Mouse (Mus musculus): ENCODE measurements around the gene Oit1.
A peak's percentile ranks its signal among the peaks of the same experiment; 100 is the strongest.

Oit1 gene

GRCm38 (mm10) chr14:8378685-8379313, at the start of gene Oit1:
Gene Oit1 (minus strand): TSS chr14:8378754.
- DNase-seq: no peak

GRCm38 (mm10) chr14:8422833-8423232, 44.3 kb upstream of the Oit1 start:
- DNase-seq: no peak

DNA sequence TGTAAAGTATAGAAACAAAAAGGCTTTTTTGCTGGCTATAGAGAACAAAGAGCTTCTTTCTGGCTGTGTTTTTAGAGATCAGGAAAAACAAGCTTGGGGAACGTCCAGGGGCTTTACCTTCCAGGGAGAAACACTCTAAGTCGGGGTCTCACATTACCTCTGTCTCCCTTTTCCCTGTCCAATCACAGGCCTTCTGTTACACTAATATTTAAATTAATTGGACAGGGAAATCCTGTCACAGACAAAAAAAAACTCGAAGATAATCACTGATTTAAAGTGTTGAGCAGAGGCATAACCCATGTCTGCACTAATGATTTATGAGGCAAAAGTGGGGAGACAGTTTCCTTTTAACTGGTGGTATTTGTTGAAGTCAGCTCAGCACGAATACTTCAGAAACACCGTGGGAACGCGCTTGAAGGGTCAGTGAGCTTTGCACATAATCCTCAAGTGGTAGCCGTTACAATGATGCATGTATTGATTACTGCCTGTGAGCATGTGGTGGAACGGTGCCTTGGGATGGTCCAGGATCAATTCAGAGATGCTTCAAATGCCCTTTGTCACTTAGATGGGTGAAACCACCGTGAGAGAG, 42.7 kb upstream of the Oit1 start:
- DNase-seq: no peak

GRCm38 (mm10) chr14:8418610-8419009, 40.1 kb upstream of the Oit1 start:
- DNase-seq: no peak

- DNase-seq: no peak
These were observed 27.4 kb upstream of the Oit1 start for GRCm38 (mm10) chr14:8405946-8406345.

- DNase-seq: no peak
These were observed 24.8 kb upstream of the Oit1 start for GRCm38 (mm10) chr14:8403310-8403709.

DNA sequence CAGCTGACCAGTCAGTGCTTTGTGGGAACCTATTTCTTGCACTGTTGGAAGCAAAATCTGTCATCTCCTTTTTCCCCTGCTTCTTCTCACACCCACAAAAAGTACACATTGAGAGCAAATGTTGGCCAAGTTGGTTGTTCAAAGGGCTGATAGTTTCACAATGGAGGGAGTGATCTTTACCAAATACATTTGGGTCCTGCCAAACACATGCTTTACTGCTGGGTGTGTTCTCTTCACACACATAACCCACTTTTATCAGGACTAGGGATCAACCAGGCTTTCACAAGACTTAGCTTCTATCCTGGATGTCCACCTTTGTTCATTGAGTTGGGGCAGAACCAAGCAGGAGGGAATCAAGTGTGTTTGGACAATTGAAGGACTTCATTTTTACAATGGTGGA, 20.0 kb upstream of the Oit1 start:
- DNase-seq: no peak

DNA sequence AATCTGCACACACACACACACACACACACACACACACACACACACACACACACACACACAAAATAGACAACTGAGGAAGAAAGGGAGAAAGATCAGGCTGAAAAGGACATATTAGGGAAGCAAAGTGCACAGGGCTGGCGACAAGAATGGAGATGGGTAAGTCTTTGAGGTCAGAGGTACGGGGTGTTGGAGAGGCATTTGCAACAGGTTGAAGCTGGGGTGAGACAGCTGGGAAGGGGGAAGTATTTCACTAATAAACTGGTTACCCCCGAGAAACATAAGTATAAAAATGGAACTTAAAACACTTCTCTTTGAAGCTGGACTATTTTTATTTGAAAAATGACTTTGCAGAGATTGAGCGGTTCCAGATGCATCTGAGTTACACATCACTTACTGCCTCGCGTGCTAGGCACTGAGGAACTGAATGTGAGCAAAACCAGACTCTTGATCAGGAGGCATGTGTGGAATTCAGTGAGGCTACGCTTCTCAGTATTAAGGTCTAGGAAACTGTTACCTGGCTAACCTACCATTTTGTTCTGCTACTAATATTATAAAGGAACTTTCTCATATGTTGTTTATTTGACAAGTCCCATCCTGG, 17.2 kb upstream of the Oit1 start:
- no peak for DNase-seq

DNA sequence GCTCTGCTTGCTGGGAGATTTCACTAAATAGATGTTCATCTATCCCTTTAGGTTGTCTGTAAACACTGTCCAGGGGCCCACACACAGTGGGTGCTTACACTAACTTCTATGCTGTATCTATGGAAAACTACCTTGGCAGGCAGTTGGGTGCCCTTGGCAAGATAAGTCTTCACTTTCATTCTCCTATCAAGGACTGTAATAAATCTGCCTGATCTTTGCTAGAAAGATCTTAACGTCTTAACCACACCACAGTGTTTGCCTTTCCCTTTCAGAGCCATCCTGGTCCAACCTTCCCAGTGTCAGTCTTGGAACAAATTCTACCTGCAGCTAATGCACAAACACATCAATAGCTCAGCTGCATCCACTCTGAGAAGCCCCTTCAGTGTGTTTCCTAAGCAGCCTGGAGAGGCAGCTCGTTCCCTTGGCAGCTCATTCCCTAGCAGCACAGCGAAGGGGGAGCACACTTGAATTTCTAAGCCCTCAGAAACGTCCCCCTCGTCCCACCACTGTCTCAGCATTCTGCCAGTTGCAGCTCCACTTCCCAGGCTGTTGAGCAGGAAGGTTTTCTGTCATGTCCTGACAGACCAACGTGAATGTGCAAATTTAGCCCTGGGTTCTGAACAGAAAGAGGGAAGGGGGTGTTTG, 13.7 kb upstream of the Oit1 start:
- no peak for DNase-seq

- DNase-seq: no peak
These were observed 9.2 kb downstream of the Oit1 start for GRCm38 (mm10) chr14:8369394-8369793.

DNA sequence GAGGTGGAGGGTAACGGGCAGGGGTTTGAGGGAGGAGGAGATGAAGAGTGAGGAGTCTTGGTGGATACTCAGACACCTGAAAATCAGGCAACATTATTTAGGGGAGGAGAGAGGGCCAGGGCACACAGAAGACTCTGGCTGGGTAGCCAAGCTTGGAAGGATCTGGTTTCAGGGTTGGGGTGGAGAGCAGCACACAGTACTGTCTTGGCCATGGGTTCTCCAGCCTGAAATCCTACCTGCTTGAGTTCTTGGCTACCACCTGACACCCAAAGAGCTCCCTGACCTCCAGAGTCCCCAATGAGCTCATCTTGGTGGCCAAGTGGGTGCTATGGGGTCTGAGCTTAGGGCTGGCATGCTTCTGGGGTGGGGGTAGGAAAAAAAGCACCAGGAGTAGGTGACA, 9.7 kb downstream of the Oit1 start:
- DNase-seq: no peak

DNA sequence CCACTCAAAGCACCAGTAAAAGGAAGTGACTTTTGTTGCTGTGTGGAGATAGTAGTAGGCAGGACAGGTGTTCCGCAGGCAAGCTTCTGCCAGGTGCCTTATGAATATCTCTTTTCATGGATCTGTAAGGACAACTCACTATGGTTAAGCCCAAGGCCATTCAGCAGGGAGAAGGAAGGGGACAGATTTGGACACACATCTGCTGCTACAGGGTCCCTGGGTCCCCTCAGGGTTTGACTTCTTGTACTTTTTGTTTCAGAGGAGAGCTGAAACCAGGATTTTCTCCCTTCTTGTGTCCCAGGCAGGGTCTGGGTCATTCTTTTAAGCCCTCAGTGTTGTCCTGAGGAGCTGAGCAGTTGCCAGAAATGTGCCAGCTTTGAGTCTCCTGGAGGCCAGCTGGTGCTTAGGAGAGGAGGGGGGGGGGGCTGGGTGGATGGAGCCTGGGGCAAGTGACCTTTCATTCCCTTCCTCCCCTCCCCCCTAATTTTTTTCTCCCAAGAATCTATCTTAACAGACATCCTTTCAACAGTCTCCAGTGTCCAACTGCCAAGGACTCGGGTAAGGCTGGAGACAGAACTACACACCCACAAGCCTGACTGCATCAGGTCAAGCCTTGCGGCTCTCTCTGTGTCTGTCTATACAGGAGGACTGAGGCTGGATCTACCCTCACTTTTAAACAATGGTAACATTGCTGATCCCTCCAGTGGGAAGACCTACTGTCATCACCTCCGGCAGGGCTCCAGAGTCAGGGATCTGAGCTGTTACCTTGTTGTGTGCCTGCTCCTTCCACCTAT, 10.6 kb downstream of the Oit1 start:
- DNase-seq: no peak

GRCm38 (mm10) chr14:8367121-8367520, 11.4 kb downstream of the Oit1 start:
- DNase-seq: no peak

DNA sequence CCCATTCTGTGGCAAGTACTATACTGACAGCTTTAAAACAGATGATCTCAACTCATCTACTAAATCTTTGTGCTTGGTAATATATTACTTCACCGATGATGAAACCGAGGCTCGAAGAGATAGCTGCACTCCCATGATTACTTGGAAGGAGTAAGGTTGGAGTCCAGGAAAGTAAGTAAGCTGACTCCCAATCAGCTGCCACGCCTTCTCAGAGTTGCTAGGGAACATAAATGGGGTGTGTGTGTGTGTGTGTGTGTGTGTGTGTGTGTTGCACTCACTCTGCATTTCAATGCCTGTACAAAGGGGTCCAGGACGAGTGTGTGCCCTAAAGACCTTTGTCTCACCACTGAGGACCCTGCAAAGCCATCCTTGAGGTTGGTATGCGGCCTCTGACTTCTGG, 12.7 kb downstream of the Oit1 start:
- no peak for DNase-seq

DNA sequence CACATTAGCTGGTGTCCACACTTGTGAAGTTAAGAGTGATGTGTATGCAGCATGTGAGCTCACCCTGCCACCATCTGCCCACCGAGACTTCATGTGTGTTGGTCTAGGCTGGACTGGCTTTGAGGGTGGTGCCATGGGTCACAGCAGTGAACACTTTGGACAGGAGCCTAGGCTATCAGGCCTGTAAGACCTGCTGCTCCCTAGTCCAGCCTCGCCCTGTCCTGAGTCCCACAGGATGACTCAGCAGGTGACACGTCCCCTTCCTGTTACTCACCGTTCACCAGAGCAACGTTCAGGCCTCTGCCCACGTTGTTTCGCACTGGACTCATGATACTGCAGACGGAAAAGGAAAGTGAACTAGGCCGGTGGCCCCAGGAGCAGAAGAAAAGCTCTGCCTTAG, 21.7 kb downstream of the Oit1 start:
- no peak for DNase-seq

DNA sequence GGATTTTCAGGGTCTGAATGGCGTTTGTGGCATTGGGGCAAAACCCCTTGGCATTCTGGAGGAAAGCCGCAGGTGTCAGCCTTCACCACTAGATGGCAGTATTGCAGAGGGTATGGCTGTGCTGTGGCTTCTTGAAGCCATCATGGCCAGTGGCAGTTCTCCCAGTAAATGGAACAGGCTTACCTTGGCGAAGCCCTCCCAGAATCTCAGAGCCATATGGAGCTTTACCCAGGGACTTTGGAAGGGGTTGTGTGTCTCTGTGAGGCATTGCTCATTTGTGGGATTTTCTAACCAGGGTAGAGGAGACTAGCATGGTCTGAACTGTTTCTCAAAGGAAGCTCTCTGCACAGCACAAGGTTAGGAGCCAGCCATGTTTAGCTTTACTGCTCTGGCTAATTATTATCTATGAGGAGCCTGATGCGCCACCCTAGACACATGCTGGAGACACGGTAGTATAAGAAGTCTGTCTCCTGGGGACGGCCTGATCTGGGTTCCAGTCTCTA, 22.5 kb downstream of the Oit1 start:
- peak; percentile 67 for DNase-seq

DNA sequence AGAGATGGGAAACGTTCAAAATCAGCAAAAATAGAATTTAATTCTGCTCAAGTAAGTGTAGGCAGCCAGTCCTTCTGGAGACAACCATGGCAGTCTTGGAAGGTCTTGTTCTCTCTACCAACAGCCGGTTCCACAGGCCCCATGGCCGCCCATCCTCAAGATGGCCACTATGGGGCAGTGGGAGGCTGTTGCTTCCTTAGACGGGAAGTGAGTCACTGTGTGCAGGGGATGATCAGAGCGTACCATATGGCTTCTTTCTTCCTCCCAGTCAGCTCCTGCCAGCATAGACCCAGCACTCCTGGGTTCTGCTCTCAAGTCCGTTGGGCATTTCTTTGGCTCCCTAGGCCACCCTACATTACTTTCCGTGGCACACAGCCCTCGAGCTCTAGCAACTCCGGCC, 29.6 kb downstream of the Oit1 start:
- DNase-seq: no peak

DNA sequence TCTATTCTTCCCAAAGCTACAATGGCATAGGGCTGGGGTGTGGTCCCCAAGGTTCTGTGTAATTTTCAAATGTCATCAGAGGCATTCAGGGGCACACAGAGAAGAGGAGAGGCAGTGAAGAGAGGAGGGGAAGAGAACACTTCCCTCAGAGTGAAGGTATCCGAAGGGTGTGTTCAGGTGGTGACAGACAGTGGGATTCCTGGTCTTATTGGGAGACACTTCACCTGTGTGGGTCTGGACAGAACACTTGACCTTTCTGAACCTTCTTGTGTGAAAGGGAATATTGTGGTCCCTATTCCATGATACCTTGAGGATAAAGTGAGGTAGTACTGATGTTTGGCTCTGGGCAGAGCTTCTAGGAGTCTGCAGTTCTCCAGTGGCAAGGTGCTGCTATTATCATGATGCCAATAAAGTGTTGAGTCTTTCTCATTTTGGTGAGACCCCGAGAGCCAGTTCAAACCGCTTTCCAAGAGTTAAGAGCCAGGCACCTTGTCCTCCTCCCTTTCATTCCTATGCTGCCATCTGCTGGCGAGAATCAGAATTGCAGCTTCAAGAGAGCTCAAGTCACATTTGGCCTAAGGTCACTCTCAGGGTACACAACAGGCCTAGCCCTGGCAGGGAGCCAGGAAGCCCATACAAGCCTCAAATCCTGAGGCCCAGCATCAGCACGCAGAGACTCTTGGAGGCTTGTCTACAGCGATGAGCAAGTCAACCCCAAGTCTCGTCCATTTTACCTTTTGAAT, 32.1 kb downstream of the Oit1 start:
- DNase-seq: peak; percentile 76

- DNase-seq: no peak
These were observed 33.0 kb downstream of the Oit1 start for GRCm38 (mm10) chr14:8345566-8345965.

GRCm38 (mm10) chr14:8342509-8343106, 35.9 kb downstream of the Oit1 start:
- no peak for DNase-seq

DNA sequence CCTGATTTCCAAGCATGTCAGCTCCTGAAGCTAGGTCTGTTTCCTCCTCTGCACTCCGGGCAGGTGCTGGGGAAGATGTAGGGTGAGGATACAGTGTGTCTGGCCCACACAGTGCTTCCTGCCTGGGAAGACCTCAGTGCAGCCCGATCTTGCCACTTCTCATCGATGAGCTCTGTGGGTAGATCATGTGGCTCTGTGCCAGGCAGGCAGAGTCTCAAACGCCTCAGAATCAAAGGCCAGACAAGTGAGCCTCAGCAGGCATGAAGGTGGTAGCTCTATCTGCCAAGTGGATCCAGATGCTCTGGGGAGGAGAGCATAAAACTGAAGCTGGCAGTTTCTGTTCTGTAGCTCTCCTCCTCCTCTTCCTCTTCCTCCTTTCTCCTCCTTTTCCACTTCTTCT, 38.3 kb downstream of the Oit1 start:
- DNase-seq: no peak

DNA sequence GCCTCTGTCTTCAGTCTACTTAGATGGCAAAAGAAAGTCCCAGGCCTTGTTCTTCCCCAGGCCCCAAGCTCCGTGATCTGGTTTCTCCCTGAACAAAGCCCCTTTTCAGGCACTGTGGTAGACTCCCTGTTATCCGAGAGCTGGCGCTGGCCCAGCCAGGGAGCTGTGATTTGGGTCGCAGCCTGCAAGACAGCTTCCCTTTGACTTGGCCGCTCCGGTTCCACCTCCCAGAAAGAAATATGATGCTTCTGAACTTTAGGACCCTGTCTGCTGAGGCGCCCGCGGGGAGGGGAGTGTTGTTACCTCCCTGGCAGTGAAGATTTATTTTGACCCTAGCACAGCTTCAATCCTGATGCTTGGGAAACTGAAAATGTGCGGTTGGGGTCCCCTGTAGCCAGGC, 42.6 kb downstream of the Oit1 start:
- no peak for DNase-seq

Measured in right cerebral cortex, postnatal 25 days (tissue).